Mouse (Mus musculus) megakaryocyte, embryonic 14.5 days (primary cell): ENCODE data around the gene Msrb3.

Experiments used
- FLI1 ChIP-seq: IDR thresholded peaks from 2 replicates; pipeline ENCODE4 v1.6.1; 2012; ENCODE audit warnings: low read length, inconsistent platforms, mixed read lengths
- GATA1 ChIP-seq: IDR thresholded peaks from 3 replicates; pipeline ENCODE4 v1.6.1; 2012; ENCODE audit warnings: mixed read lengths, low read length, inconsistent platforms, borderline replicate concordance

DNA sequence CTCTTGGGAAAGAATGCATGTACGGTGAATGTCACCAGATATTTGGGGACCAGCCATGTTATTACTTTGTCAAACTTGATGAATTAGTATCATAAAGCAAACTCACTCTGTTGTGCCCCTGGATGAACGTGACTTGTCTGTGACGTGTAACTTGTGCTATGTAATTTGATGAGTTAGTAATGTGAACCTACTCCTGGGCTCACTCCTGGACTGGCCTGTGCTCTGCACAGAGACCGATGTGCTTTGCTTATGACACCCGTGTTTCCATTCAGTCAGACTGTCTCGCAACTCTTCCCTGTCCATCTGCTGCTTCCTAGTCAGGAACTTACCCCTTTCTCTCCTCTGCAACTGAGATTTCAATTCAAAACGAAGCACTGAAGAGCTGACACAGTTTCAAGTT is 15.4 kb upstream of the Msrb3 start:
- TF ChIP-seq GATA1, result no peak
- no peak for TF ChIP-seq FLI1
